Mouse (Mus musculus) midbrain, embryonic 16.5 days (tissue): Measurements from ENCODE around the gene Tbc1d1. TPM values are rescaled to one million over a fixed set of nuclear protein-coding genes. Genes with fewer than 3 reads are reported as not detected.
"Not testable (repeated sequence)": the region's sequence is repeated elsewhere in the genome, so short reads cannot be mapped to it uniquely, and the experiment has no call there.

Experiments
- ATAC-seq: fragments of 200-750 bp; cut with Nextera tagmentation; 2 replicates; pipeline ENCODE4 v1.8.0; 2017; ENCODE audit warnings: moderate TSS enrichment
- H3K27ac ChIP-seq: fragments of 300-500 bp; sonication (generic); 2 replicates; pipeline ENCODE4 v1.5.1; 2014; ENCODE audit warnings: mild to moderate bottlenecking, low read length, mixed read lengths
- H3K27me3 ChIP-seq: fragments of 300-500 bp; sonication (generic); 2 replicates; pipeline ENCODE4 v1.6.1; 2014; ENCODE audit warnings: low read depth, low read length, mixed read lengths; ENCODE audit not compliant: control insufficient read depth, insufficient read depth
- H3K36me3 ChIP-seq: fragments of 300-500 bp; sonication (generic); 2 replicates; pipeline ENCODE4 v1.6.1; 2014; ENCODE audit warnings: mild to moderate bottlenecking, low read length, moderate library complexity, mixed read lengths; ENCODE audit not compliant: control insufficient read depth, insufficient read depth
- H3K4me1 ChIP-seq: fragments of 300-500 bp; sonication (generic); 2 replicates; pipeline ENCODE4 v1.6.1; 2014; ENCODE audit warnings: mild to moderate bottlenecking, low read length, mixed read lengths; ENCODE audit not compliant: control insufficient read depth, insufficient read depth
- H3K4me2 ChIP-seq: fragments of 300-500 bp; sonication (generic); 2 replicates; pipeline ENCODE4 v1.6.1; 2014; ENCODE audit warnings: mild to moderate bottlenecking, low read length, mixed read lengths
- H3K4me3 ChIP-seq: fragments of 300-500 bp; sonication (generic); 2 replicates; pipeline ENCODE4 v1.5.1; 2014; ENCODE audit warnings: low read depth, mild to moderate bottlenecking, low read length, moderate library complexity, mixed read lengths
- H3K9ac ChIP-seq: fragments of 300-500 bp; sonication (generic); 2 replicates; pipeline ENCODE4 v1.6.1; 2014; ENCODE audit warnings: low read depth, low read length, mixed read lengths
- H3K9me3 ChIP-seq: fragments of 300-500 bp; sonication (generic); replicated peaks from 2 replicates; pipeline ENCODE4 v1.6.1; 2014; ENCODE audit warnings: mild to moderate bottlenecking, low read length, mixed read lengths; ENCODE audit not compliant: control insufficient read depth, poor library complexity, severe bottlenecking
- WGBS: fragments of 180-500 bp; shearing (Covaris S2); extraction: QIAGEN DNeasy Blood & Tissue Kit; methylation state at CpG from one replicate; pipeline ENCODE4 v1.1.7; 2014; 5-methylcytosine and 5-hydroxymethylcytosine counted together
- polyA plus RNA-seq: library from polyadenylated mRNA; unstranded; fragments of >200 nt; fragmentation: Nextera tagmentation; extraction: Ambion mirVana; gene quantifications from 2 replicates; pipeline ENCODE4 v1.2.1, GENCODE M21; 2015

Tbc1d1 gene
- polyA plus RNA-seq, 1 experiment from 2014 or later, result 8.5 TPM

DNA sequence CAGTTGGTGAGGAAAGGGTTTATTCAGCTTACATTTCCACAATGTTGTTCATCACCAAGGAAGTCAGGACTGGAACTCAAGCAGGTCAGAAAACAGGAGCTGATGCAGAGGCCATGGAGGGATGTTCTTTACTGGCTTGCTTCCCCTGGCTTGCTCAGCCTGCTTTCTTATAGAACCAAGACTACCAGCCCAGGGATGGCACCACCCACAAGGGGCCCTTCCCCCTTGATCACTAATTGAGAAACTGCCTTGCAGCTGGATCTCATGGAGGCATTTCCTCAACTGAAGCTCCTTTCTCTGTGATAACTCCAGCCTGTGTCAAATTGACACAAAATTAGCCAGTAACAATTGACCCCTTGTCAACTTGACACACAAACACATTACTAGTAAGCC lies 204.8 kb downstream of the Tbc1d1 start:
- H3K9ac ChIP-seq, H3K4me3 ChIP-seq, H3K9me3 ChIP-seq, ATAC-seq, H3K4me2 ChIP-seq, H3K36me3 ChIP-seq, H3K27me3 ChIP-seq, H3K4me1 ChIP-seq, H3K27ac ChIP-seq: not testable (repeated sequence)

DNA sequence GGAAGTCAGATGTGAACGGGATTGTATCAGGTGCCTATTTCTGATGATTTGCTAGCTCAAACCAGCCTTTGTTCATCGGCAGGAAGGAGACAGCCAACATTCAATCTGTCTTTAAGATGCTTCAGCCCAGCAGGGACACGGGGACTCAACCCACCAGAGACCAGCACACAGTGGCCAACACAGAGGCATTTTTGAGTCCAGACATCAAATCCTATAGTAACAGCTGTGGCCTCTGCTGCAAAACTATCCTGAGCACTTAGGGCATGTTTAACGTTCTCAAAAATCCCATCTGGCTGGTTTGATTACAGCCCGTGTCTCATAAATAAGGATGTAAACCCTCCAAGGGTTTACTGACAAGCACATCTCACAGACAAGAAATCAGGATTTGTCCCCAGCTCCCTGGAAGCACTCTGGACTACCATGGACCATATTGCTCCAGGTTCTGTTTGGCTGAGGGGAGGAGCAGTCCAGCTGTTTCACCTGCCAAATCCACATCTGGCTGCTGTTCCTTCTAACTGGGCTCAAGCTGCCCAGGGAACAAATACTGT lies 207.8 kb downstream of the Tbc1d1 start:
- 49% methylated on average over 5 of the region's 5 CpGs for WGBS
- Histone ChIP-seq H3K36me3 (no peaks in the 10 kb centered on the region), H3K27ac (no peak overlapping the region), H3K9me3 (no peaks in the 10 kb centered on the region), H3K27me3 (no peaks in the 10 kb centered on the region), H3K4me1 (peaks cover 6% of the 10 kb centered on the region), H3K9ac (no peak overlapping the region), H3K4me3 (no peak overlapping the region), H3K4me2 (no peak overlapping the region)
- ATAC-seq, result no peak; the same call in 1 of the 2 replicates

DNA sequence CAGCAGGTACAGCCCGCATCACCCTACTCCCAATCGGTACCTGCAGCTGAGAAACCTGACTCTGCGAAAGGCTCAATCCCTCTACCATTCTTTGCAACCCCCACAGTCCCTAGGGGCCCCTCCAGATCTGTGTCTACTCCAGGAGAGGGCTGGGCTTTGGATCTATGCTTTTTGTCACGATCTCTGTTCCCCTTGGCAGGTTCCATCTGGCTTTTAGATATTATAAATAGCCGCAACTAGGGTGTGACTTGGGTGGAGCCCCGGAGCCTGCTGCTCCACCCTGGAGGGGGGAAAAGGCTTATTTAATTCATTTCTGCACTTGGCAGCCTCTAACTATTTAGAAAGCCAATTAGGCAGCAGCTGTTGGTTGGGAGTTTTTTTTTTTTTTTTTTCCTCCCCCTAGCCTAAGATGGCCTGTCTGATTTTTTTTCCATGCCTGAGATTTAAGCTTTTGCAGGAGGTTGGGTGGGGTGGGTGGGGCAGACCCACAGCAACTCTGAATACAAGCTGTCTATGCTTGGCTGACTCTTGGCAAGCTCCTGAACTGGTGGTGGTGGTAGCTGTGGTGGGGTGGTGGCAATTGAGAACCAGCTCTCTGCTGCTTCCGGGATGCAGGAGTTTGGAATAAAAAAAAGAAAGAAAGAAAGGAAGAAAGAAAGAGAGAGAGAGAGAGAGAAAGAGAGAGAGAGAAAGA lies 208.5 kb downstream of the Tbc1d1 start:
- ATAC-seq, result peak; percentile 40; the same call in 1 of the 2 replicates
- Histone ChIP-seq H3K27me3 (no peaks in the 10 kb centered on the region), H3K4me3 (no peak overlapping the region), H3K9ac (no peak overlapping the region), H3K4me2 (no peak overlapping the region; the same call in 1 of the 2 replicates), H3K27ac (no peak overlapping the region), H3K4me1 (peaks cover 6% of the 10 kb centered on the region), H3K9me3 (no peaks in the 10 kb centered on the region), H3K36me3 (no peaks in the 10 kb centered on the region)
- WGBS, result 32% methylated on average over 7 of the region's 7 CpGs

DNA sequence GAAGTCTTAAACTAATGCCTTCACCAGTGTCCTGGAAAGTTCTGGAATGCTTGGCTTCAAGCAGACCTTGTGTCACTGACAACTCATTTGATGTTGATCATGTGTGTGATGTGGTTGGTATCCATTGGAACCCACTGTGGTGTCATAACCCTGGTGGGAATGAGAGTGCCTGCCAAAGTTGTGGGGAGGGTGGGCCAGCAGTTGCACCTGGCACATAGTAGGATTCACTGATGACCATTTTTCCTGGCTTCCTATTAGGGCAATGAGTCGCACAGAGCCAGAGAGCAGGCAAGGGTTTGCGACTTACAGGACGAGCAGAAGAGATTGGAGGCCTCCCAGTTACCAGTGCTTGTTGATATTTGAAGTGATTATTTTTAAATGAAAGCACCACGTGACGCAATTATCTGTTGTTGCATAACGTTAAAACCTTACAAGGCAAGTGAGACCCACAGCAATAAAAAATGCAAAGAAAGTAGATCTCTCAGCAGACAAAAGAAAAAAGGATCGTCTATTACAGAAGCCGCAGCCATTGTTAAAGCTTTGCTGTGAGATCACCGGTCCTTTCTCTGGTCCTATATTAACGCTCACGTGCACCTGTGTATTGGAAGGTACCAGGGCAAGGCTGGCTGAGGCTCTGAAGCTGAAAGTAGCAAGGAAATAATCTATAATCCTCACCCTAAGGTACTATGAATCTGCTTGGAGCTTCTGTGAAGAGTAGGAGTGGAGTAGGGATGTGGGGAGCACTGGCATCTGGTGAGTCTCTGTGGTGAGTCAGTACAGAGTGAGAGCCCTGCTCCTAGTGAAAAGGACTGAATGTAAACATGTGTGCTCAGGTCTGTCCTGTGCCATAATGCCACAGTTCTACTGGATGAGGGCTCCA lies 209.3 kb downstream of the Tbc1d1 start:
- peaks cover 6% of the 10 kb centered on the region for H3K4me1 ChIP-seq
- no peak overlapping the region for H3K4me3 ChIP-seq
- no peaks in the 10 kb centered on the region for H3K9me3 ChIP-seq
- no peak overlapping the region for H3K27ac ChIP-seq
- ATAC-seq, result no peak
- no peak overlapping the region for H3K9ac ChIP-seq
- 78% methylated on average over 11 of the region's 11 CpGs for WGBS
- H3K36me3 ChIP-seq, result no peaks in the 10 kb centered on the region
- H3K27me3 ChIP-seq, result no peaks in the 10 kb centered on the region
- H3K4me2 ChIP-seq, result no peak overlapping the region

DNA sequence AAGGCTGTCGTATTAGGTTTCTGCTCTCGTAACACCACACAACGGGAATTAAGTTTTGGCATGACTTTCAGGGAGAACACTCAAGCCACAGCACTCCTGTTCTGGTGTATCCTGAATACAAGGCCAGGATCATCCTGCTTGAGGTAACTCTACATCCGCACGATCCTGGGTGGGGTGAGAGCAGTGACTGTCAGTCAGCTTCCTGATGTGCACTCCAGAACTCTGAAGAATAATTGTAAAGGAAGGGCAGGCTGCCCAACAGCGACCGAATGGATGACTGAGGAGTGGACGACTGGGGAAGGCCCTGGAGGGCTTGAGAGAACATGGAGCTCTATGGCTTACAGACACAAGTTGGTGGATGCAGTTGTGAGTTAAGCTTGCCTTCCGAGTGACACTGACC lies 210.0 kb downstream of the Tbc1d1 start:
- H3K4me2 ChIP-seq, result no peak overlapping the region
- H3K9ac ChIP-seq, result no peak overlapping the region
- H3K9me3 ChIP-seq, result no peaks in the 10 kb centered on the region
- no peaks in the 10 kb centered on the region for H3K27me3 ChIP-seq
- WGBS, result 93% methylated on average over 9 of the region's 9 CpGs
- H3K27ac ChIP-seq, result no peak overlapping the region
- no peak for ATAC-seq
- H3K36me3 ChIP-seq, result no peaks in the 10 kb centered on the region
- peaks cover 6% of the 10 kb centered on the region for H3K4me1 ChIP-seq
- no peak overlapping the region for H3K4me3 ChIP-seq

DNA sequence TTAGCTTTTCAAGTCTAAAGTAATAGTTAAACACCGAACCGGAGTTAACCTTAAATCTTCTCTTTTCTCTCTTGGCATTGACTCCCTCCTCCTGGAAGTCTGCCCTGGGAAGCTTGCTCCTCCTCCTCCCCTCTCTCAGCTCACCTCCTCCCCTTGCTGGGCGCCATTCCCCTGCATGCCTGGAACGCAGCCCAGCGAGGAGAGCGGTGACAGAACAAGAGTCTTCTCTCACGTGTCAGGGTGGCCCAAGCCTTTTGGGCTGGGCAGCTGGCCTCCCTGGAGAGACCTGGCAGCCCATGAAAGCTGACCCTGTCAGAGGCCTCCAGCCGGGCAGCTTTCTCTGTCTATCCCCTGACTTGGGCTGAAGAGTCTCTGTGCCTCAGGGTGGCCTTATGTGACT lies 211.3 kb downstream of the Tbc1d1 start:
- Histone ChIP-seq H3K4me1 (peaks cover 6% of the 10 kb centered on the region), H3K9ac (no peak overlapping the region), H3K27ac (no peak overlapping the region), H3K4me2 (no peak overlapping the region), H3K9me3 (no peaks in the 10 kb centered on the region), H3K36me3 (no peaks in the 10 kb centered on the region), H3K27me3 (no peaks in the 10 kb centered on the region), H3K4me3 (no peak overlapping the region)
- peak; percentile 70 for ATAC-seq
- WGBS, result 36% methylated on average over 8 of the region's 8 CpGs

DNA sequence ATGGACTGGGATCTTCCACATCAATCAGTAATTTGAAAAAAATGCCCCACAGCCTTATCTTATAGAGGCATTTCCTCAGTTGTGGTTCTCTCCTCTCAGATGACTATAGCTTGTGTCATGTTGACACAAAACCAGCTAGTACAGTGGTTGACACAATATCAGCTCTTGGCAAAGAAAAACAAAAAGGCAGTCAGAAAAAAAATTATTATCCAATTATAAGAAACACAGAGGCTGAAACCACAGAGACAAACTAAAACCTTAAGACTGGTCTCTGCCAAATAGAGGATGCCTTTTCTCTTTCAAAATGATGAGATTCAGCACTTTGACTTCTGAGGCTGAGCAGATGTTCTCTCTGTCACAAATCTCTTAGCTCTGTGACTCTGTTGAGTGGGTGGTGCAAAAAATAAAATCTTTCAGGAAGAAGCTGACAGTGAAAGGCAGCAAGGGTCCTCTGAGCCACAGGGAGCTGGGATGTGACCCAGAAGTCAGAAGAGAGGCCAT lies 215.3 kb downstream of the Tbc1d1 start:
- ATAC-seq, result no peak
- no peak overlapping the region for H3K27ac ChIP-seq
- no peaks in the 10 kb centered on the region for H3K9me3 ChIP-seq
- H3K9ac ChIP-seq, result no peak overlapping the region
- H3K4me1 ChIP-seq, result no peaks in the 10 kb centered on the region
- H3K4me3 ChIP-seq, result no peak overlapping the region
- H3K36me3 ChIP-seq, result no peaks in the 10 kb centered on the region
- H3K27me3 ChIP-seq, result no peaks in the 10 kb centered on the region
- H3K4me2 ChIP-seq, result no peak overlapping the region

DNA sequence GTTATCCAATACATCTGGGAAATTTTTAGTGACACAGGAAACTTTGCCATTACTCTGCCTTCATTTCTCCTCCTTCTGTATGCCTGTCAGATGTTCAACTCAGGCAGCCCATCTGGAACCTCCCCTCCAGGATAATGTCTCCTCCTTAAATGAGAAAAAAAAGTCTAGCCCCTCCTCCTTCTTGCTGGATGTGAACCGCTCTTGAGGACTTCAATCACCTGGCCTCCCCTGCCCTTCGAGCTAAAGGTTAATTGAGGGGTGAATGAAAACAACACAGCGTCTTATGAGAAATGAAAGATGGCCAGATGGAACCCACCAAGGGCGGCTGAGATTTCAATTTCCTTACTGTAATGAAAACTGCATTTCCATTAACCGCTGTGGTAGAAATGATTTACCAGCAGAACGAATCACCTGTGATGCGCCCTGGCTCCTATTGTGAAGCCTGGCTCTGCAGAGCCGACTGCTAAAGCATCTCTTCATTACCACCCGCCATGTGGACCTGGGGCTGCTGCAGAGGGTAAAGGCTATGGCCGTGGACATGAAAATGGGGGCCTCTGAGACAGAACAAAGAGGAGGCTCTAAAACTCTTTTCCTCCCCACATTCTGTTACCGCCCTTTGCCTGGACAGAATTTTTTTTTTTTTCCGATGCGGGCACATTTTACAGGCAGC lies 216.3 kb downstream of the Tbc1d1 start:
- no peak overlapping the region for H3K4me3 ChIP-seq
- H3K4me2 ChIP-seq, result no peak overlapping the region
- no peak overlapping the region for H3K27ac ChIP-seq
- no peaks in the 10 kb centered on the region for H3K9me3 ChIP-seq
- no peaks in the 10 kb centered on the region for H3K36me3 ChIP-seq
- H3K9ac ChIP-seq, result no peak overlapping the region
- no peaks in the 10 kb centered on the region for H3K4me1 ChIP-seq
- no peak for ATAC-seq
- H3K27me3 ChIP-seq, result no peaks in the 10 kb centered on the region
- WGBS, result 71% methylated on average over 13 of the region's 13 CpGs
